Mouse (Mus musculus): ENCODE data around the gene Ghrl. TPM values are rescaled to one million over a fixed set of nuclear protein-coding genes. Genes with fewer than 3 reads are reported as not detected.
"Not testable (repeated sequence)": the region's sequence is repeated elsewhere in the genome, so short reads cannot be mapped to it uniquely, and the experiment has no call there.

Gene Ghrl
- polyA plus RNA-seq, 1 experiment: not detected

DNA sequence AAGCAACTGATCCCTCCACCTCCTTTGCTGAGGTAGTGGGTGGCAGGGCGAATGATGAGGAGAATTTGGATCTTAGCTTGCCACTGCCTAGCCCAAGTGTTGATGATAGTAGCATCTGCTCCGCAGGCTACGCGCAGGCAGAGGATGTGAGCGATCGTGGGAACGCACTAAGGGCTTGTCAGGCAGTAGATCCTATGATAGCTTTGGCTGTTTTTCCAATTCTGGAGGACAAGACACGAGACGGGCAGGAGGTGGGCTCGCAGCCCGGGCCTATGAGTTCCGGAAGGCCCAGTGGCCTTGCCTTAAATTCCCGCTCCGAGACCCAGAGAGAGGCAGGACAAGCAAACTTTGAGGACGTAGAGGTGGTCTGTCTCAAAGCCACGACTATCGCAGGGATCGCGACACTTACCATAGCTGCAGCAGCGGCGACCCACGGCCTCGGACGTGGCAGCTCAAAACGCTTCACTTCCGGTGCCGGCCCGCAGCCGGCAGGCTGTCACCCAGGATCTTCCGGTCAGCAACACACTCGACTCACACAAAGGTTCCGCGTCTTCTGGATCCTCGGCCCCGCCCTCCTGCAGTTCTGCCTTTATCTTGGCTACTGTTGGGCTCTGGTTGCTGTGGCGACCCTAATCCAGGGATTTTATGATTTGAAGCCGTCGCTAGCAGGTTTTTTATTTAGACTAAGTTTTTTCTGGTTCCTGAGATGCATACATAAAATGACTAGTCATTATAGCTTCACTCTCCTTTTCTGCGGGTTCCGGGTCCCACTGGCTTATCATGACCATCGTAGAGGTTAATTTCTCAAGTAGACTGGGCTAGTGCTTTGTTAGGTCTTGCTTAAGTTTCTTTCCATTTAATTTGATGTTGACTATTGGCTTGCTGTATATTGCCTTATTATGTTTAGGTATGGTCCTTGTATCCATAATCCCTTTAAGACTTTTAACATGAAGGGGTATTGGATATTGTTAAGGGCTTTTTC lies 20.8 kb upstream of the Ghrl start, which contains the start of gene Sec13:
Gene Sec13, minus strand, starts transcription at position 508 of the 982 bp plus-strand sequence.
- peaks cover 4% of the 10 kb centered on the region; the same call in 1 of the 2 replicates for H3K4me1 ChIP-seq (ENCODE audit: control insufficient read depth, insufficient read depth, low read length)
- peak; percentile 94 for TF ChIP-seq POLR2A (IDR thresholded peaks at IDR 0.05; ENCODE audit: low read depth, low read length)
- no peak for TF ChIP-seq CTCF (IDR thresholded peaks at IDR 0.05; ENCODE audit: borderline replicate concordance, insufficient read depth, low read length)
- peak within 1 kb of the TSS; percentile 93 for H3K4me3 ChIP-seq (ENCODE audit: insufficient read depth, low read length)
- peak within 1 kb of the TSS; percentile 61 for H3K27ac ChIP-seq (ENCODE audit: insufficient read depth, low read length)

DNA sequence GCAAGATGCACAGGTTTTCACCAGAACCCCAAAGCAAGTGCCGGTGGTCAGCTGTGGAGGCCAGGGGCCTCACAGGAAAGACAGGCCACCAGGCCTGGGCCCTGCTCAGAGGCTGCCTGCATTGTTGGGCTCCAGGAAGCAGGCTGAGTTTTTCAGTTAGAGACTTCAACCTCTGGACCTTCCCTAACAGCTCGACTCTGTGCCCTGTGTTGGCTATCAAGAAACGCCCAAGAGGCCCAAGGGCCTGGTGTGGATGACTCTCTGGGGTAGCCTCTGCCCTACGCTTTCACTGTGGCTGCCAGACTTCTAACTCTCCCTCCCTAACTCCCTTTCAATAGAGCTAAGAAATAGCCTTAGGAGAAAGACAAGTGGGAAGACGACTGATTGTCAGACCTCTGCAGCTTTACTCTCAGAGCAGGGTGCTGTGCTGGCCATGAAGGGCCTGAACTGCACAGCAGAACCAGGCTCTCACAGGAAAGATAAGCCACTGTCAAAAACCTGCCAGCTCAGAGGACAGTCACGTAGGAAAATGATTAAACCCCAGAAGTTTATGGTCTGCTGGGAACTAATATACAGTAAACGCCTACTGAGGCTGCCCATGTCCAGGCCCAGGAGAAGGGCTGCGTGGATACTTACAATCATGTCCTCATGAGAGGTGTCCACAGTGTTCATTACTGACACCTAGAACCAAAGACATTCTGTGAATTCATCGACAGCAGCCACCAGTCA lies 17.8 kb upstream of the Ghrl start:
- Histone ChIP-seq H3K4me1 (ENCODE audit: control insufficient read depth, insufficient read depth, low read length) (peaks cover 4% of the 10 kb centered on the region; the same call in 1 of the 2 replicates), H3K27ac (ENCODE audit: insufficient read depth, low read length) (no peak overlapping the region), H3K4me3 (ENCODE audit: insufficient read depth, low read length) (no peak overlapping the region)
- TF ChIP-seq CTCF (IDR thresholded peaks at IDR 0.05; ENCODE audit: borderline replicate concordance, insufficient read depth, low read length) (no peak), POLR2A (IDR thresholded peaks at IDR 0.05; ENCODE audit: low read depth, low read length) (no peak)

DNA sequence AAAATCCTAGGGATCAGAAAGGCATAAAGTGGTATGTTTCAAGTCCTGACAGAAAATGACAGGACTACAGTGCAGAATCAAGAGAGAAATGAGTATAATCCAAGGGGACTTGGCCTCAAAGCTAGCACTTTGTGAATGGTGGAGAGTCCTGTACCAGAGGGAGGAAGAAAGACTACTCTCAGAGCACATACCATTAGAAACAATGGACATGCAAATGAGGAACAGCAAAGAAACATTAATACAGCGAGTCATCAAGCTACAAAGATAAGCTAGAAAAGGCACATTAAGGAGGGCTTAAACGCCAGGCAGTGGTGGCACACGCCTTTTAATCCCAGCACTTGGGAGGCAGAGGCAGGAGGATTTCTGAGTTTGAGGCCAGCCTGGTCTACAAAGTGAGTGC lies 11.6 kb upstream of the Ghrl start:
- Histone ChIP-seq H3K27ac (ENCODE audit: insufficient read depth, low read length) (no peak overlapping the region), H3K4me3 (ENCODE audit: insufficient read depth, low read length) (no peak overlapping the region), H3K4me1 (ENCODE audit: control insufficient read depth, insufficient read depth, low read length) (no peaks in the 10 kb centered on the region)
- TF ChIP-seq POLR2A (IDR thresholded peaks at IDR 0.05; ENCODE audit: low read depth, low read length) (no peak), CTCF (IDR thresholded peaks at IDR 0.05; ENCODE audit: borderline replicate concordance, insufficient read depth, low read length) (no peak)

DNA sequence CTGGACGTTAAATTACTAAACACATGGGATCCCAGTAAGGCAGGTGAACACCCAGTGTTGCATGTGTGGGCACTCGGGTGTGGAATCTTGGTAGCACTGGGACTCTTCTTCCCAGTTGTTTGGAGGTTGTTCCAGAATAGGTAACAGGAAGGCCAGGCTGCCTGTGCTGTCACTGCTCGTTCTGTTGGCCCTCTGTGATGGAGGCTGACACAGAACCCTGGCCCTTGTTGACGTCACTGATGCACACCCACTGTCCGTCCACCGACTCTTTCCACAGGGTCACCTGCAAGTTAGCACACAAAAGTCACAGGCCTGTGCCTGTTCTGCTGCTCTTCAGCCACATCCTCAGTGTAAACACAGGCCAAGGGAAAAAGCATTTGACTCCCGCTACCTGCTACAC lies 8.5 kb upstream of the Ghrl start:
- H3K4me1 ChIP-seq (ENCODE audit: control insufficient read depth, insufficient read depth, low read length): peaks cover 3% of the 10 kb centered on the region; the same call in 1 of the 2 replicates
- TF ChIP-seq CTCF (IDR thresholded peaks at IDR 0.05; ENCODE audit: borderline replicate concordance, insufficient read depth, low read length): no peak
- no peak overlapping the region for H3K27ac ChIP-seq (ENCODE audit: insufficient read depth, low read length)
- H3K4me3 ChIP-seq (ENCODE audit: insufficient read depth, low read length): no peak overlapping the region

DNA sequence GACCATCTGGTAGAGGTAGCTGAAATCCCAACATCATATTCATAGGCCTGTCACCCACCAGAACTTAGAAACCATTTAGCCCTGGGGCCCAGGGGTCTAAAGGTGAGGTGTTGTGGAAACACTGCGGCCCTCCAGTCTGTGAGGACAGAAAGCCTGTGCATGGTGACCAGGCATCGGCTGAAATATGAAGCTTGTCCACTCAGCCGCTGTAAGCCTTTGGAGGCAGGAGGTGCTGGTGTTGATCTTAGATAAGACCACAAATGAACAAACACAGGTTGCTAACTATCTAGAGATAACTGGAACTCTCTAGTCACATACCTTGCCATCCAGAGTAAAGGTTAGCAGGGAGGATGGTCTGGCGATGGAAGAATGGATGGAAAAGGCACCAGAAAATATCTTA lies 1.4 kb upstream of the Ghrl start:
- no peak for TF ChIP-seq CTCF (IDR thresholded peaks at IDR 0.05; ENCODE audit: borderline replicate concordance, insufficient read depth, low read length)
- TF ChIP-seq POLR2A (IDR thresholded peaks at IDR 0.05; ENCODE audit: low read depth, low read length): no peak
- H3K4me1 ChIP-seq (ENCODE audit: control insufficient read depth, insufficient read depth, low read length): peaks cover 3% of the 10 kb centered on the region; the same call in 1 of the 2 replicates
- H3K4me3 ChIP-seq (ENCODE audit: insufficient read depth, low read length): no peak overlapping the region
- no peak overlapping the region for H3K27ac ChIP-seq (ENCODE audit: insufficient read depth, low read length)

DNA sequence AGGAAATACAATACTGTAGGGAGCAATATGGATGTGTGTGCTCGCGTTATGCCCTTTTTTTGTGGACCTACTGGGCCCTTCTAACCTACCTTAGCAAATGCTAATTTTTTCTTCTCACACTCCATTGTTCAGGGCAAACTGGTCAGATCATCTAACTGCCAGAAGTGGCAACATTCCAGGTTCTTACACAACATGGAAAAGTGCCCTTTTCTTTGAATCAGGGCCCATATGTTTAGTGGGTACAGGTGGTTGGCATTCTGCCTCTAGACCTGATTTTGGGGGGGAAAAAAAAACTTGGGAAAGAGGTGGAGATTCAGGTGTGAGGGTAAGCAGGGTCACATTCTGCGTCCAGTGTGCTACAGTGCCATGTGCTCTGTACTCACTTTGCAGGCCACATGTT lies 2.1 kb downstream of the Ghrl start:
- no peak overlapping the region for H3K27ac ChIP-seq (ENCODE audit: insufficient read depth, low read length)
- TF ChIP-seq POLR2A (IDR thresholded peaks at IDR 0.05; ENCODE audit: low read depth, low read length): no peak
- TF ChIP-seq CTCF (IDR thresholded peaks at IDR 0.05; ENCODE audit: borderline replicate concordance, insufficient read depth, low read length): no peak
- H3K4me3 ChIP-seq (ENCODE audit: insufficient read depth, low read length): no peak overlapping the region
- H3K4me1 ChIP-seq (ENCODE audit: control insufficient read depth, insufficient read depth, low read length): no peaks in the 10 kb centered on the region; the same call in 1 of the 2 replicates

DNA sequence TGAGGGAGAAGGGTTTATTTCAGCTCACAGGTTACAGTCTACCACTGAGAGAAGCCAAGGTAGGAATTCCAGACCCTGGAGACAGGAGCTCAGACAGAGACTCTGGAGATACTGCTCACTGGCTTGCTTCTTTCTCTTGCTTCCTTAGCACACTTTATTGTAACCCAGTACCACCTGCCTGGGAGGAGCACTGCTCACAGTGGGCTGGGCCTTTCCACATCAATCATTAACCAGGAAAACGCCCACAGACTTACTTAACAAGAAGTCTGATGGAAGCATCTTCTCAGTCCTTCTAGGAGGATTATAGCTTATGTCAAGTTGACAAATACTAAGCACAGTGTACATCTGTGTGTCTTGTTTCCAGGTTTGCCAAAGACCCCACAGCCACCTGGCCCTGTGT lies 4.9 kb downstream of the Ghrl start:
- no peaks in the 10 kb centered on the region; the same call in 1 of the 2 replicates for H3K4me1 ChIP-seq (ENCODE audit: control insufficient read depth, insufficient read depth, low read length)
- no peak overlapping the region for H3K27ac ChIP-seq (ENCODE audit: insufficient read depth, low read length)
- no peak overlapping the region for H3K4me3 ChIP-seq (ENCODE audit: insufficient read depth, low read length)
- TF ChIP-seq CTCF (IDR thresholded peaks at IDR 0.05; ENCODE audit: borderline replicate concordance, insufficient read depth, low read length) (no peak), POLR2A (IDR thresholded peaks at IDR 0.05; ENCODE audit: low read depth, low read length) (no peak)

DNA sequence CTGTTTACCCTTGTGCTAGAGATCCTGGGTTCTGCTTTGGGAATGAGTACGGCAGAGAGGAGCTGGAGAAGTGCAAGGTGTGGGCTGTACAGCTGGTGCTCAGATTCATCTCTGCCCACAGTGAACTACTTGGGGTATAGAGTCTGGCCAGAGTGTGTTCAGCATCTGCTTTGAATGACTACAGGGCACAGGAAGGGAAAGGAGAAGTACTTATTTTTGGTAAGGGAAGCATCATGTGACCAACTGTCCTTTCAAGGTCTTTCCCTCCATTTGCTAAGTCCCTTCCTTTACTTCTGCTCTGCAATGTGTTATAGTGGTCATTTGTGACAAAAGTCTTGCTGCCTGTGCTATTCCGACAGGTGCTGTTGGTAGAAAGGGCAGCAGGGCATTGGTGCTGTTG lies 5.4 kb downstream of the Ghrl start:
- Histone ChIP-seq H3K4me1 (ENCODE audit: control insufficient read depth, insufficient read depth, low read length) (no peaks in the 10 kb centered on the region; the same call in 1 of the 2 replicates), H3K4me3 (ENCODE audit: insufficient read depth, low read length) (no peak overlapping the region), H3K27ac (ENCODE audit: insufficient read depth, low read length) (no peak overlapping the region)
- TF ChIP-seq POLR2A (IDR thresholded peaks at IDR 0.05; ENCODE audit: low read depth, low read length): no peak
- TF ChIP-seq CTCF (IDR thresholded peaks at IDR 0.05; ENCODE audit: borderline replicate concordance, insufficient read depth, low read length): no peak

DNA sequence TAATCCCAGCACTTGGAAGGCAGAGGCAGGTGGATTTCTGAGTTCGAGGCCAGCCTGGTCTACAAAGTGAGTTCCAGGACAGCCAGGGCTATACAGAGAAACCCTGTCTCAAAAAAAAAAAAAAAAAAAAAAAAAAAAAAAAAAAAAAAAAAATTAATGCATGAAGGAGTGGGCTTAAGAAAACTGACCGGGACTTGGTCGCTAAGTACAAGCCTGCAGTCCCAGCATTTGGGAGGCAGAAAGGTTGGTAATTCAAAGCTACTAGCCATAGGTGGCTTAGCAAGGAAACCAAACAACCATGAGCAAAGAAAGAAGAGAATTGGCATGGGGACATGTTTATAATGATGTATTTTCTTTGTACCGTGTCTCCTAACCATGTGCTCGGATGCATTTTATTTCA lies 6.3 kb downstream of the Ghrl start:
- H3K27ac ChIP-seq (ENCODE audit: insufficient read depth, low read length); H3K4me1 ChIP-seq (ENCODE audit: control insufficient read depth, insufficient read depth, low read length); H3K4me3 ChIP-seq (ENCODE audit: insufficient read depth, low read length): not testable (repeated sequence)

DNA sequence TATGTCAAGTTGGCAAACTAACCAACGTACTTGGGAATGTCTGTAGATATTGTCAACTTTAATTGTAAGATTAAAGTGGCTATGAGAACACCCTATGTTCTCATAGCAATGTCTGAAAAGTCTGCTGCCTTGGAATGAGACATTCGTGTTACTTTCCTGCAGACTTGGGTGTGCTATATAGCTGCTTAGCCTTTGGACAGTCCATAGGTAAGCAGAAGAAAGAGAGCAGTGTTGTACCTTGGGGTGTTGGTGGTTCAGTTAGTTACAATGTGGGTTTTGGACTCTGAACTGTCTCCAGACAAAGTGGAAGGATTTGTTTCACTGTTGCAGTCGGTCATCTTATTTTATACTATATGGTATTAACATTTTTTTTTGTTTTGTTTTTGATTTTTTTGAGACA lies 7.0 kb downstream of the Ghrl start:
- H3K4me1 ChIP-seq (ENCODE audit: control insufficient read depth, insufficient read depth, low read length): no peaks in the 10 kb centered on the region; the same call in 1 of the 2 replicates
- TF ChIP-seq CTCF (IDR thresholded peaks at IDR 0.05; ENCODE audit: borderline replicate concordance, insufficient read depth, low read length) (no peak), POLR2A (IDR thresholded peaks at IDR 0.05; ENCODE audit: low read depth, low read length) (no peak)
- no peak overlapping the region for H3K4me3 ChIP-seq (ENCODE audit: insufficient read depth, low read length)
- no peak overlapping the region for H3K27ac ChIP-seq (ENCODE audit: insufficient read depth, low read length)

Measured in embryonic fibroblast, embryonic 13.5 days (primary cell).